Mouse (Mus musculus) CH12.LX (cell line): ENCODE measurements around the gene Sfxn5. TPM values are rescaled to one million over a fixed set of nuclear protein-coding genes. Genes with fewer than 3 reads are reported as not detected.

Experiments used
- DNase-seq: peaks from one replicate; pipeline ENCODE4 v3.0.0-alpha.2; 2013; ENCODE audit errors: extremely low read depth
- H3K27ac ChIP-seq: 2 replicates; pipeline ENCODE4 v1.5.1; 2012; ENCODE audit warnings: low read depth, mild to moderate bottlenecking, control low read depth, moderate library complexity; ENCODE audit not compliant: insufficient read depth
- H3K27me3 ChIP-seq: replicated peaks from 2 replicates; pipeline ENCODE3; 2012; ENCODE audit warnings: inconsistent platforms
- H3K36me3 ChIP-seq, 2 experiments: replicated peaks in 1 of 2; 2 replicates each; pipeline versions ENCODE3 to v1.6.1; 2012; ENCODE audit warnings: inconsistent platforms in 1 of 2, low read length in 1 of 2, mild to moderate bottlenecking in 1 of 2, mixed read lengths in 1 of 2, moderate library complexity in 1 of 2; ENCODE audit not compliant: control insufficient read depth in 1 of 2, insufficient read depth in 1 of 2
- H3K4me1 ChIP-seq, 2 experiments: 2 replicates each; pipeline ENCODE4 v1.6.1; 2012; ENCODE audit warnings: inconsistent platforms in 1 of 2, moderate library complexity in 1 of 2; ENCODE audit not compliant: insufficient read depth in 2 of 2, control insufficient read depth in 1 of 2
- H3K4me2 ChIP-seq: 2 replicates; pipeline ENCODE4 v1.6.1; 2012; ENCODE audit warnings: low read depth, mild to moderate bottlenecking, control low read depth; ENCODE audit not compliant: poor library complexity, insufficient read depth, severe bottlenecking
- H3K4me3 ChIP-seq, 3 experiments: fragments of 150-350 bp in 1 of 3; sonication (generic) in 1 of 3; replicated peaks in 1 of 3; 2 replicates each; pipeline versions ENCODE3 to v1.5.1; 2011 to 2012; ENCODE audit warnings: low read depth in 2 of 3, low read length in 2 of 3, mild to moderate bottlenecking in 2 of 3, moderate library complexity in 2 of 3, control low read depth in 1 of 3, improper control_type of control experiment in 1 of 3, inconsistent platforms in 1 of 3, mixed read lengths in 1 of 3; ENCODE audit not compliant: poor library complexity in 1 of 3
- H3K79me2 ChIP-seq: replicated peaks from 2 replicates; pipeline ENCODE4 v1.6.1; 2012; ENCODE audit warnings: mild to moderate bottlenecking, moderate library complexity; ENCODE audit not compliant: control insufficient read depth, poor library complexity, insufficient read depth, severe bottlenecking; ENCODE audit errors: extremely low read depth
- H3K9ac ChIP-seq: 2 replicates; pipeline ENCODE4 v1.6.1; 2012; ENCODE audit warnings: low read depth, mild to moderate bottlenecking, control low read depth, moderate library complexity; ENCODE audit not compliant: insufficient read depth
- H3K9me3 ChIP-seq: replicated peaks from 2 replicates; pipeline ENCODE3; 2012; ENCODE audit warnings: low read length, inconsistent platforms, mixed read lengths
- BHLHE40 ChIP-seq: IDR thresholded peaks from 2 replicates; pipeline ENCODE4 v1.6.1; 2011; ENCODE audit warnings: mild to moderate bottlenecking, low read depth, low read length, improper control_type of control experiment
- CHD1 ChIP-seq: IDR thresholded peaks from 2 replicates; pipeline ENCODE4 v1.6.1; 2012; ENCODE audit warnings: low read depth, low read length, improper control_type of control experiment, inconsistent platforms
- CHD2 ChIP-seq: IDR thresholded peaks from 2 replicates; pipeline ENCODE4 v1.6.1; 2011; ENCODE audit warnings: low read length, improper control_type of control experiment
- EP300 ChIP-seq: IDR thresholded peaks from 2 replicates; pipeline ENCODE4 v1.6.1; 2011; ENCODE audit warnings: low read length, improper control_type of control experiment
- ETS1 ChIP-seq: conservative IDR thresholded peaks from 2 replicates; pipeline ENCODE4 v1.6.1; 2012; ENCODE audit warnings: low read depth, mild to moderate bottlenecking, inconsistent platforms, low read length, improper control_type of control experiment, moderate library complexity
- HCFC1 ChIP-seq: IDR thresholded peaks from 2 replicates; pipeline ENCODE4 v1.6.1; 2012; ENCODE audit warnings: low read depth, mild to moderate bottlenecking, inconsistent platforms, low read length, improper control_type of control experiment
- IRF4 ChIP-seq: IDR thresholded peaks from 2 replicates; pipeline ENCODE4 v1.6.1; 2014; ENCODE audit warnings: low read depth, mild to moderate bottlenecking, inconsistent platforms, low read length, improper control_type of control experiment
- JUN ChIP-seq: IDR thresholded peaks from 2 replicates; pipeline ENCODE4 v1.6.1; 2011; ENCODE audit warnings: low read depth, mild to moderate bottlenecking, low read length, improper control_type of control experiment, moderate library complexity; ENCODE audit not compliant: insufficient read depth
- MAFK ChIP-seq: IDR thresholded peaks from 2 replicates; pipeline ENCODE4 v1.6.1; 2011; ENCODE audit warnings: low read length, improper control_type of control experiment; ENCODE audit not compliant: insufficient replicate concordance
- MAX ChIP-seq: IDR thresholded peaks from 2 replicates; pipeline ENCODE4 v1.6.1; 2011; ENCODE audit warnings: low read length, improper control_type of control experiment
- NELFE ChIP-seq: IDR thresholded peaks from 2 replicates; pipeline ENCODE4 v1.6.1; 2011; ENCODE audit warnings: low read depth, low read length, improper control_type of control experiment
- NRF1 ChIP-seq: IDR thresholded peaks from 2 replicates; pipeline ENCODE4 v1.6.1; 2014; ENCODE audit warnings: low read depth, mild to moderate bottlenecking, inconsistent platforms, low read length, improper control_type of control experiment, moderate library complexity
- RAD21 ChIP-seq: IDR thresholded peaks from 2 replicates; pipeline ENCODE4 v1.6.1; 2011; ENCODE audit warnings: low read depth, mild to moderate bottlenecking, low read length, improper control_type of control experiment, moderate library complexity
- RCOR1 ChIP-seq: conservative IDR thresholded peaks from 2 replicates; pipeline ENCODE4 v1.6.1; 2012; ENCODE audit warnings: low read depth, mild to moderate bottlenecking, inconsistent platforms, low read length, improper control_type of control experiment
- SIN3A ChIP-seq: IDR thresholded peaks from 2 replicates; pipeline ENCODE4 v1.6.1; 2012; ENCODE audit warnings: low read length, improper control_type of control experiment, inconsistent platforms
- TBP ChIP-seq: conservative IDR thresholded peaks from 2 replicates; pipeline ENCODE4 v1.6.1; 2011; ENCODE audit warnings: low read depth, low read length, improper control_type of control experiment
- TCF12 ChIP-seq: IDR thresholded peaks from 2 replicates; pipeline ENCODE4 v1.6.1; 2014; ENCODE audit warnings: low read depth, mild to moderate bottlenecking, inconsistent platforms, low read length, improper control_type of control experiment
- USF1 ChIP-seq: IDR thresholded peaks from 2 replicates; pipeline ENCODE4 v1.6.1; 2014; ENCODE audit warnings: low read depth, mild to moderate bottlenecking, inconsistent platforms, low read length, improper control_type of control experiment
- ZMIZ1 ChIP-seq: IDR thresholded peaks from 2 replicates; pipeline ENCODE4 v1.6.1; 2012; ENCODE audit warnings: low read depth, mild to moderate bottlenecking, inconsistent platforms, low read length, improper control_type of control experiment
- dilution Hi-C: fragments of 300-500 bp; cut with MboI; formaldehyde crosslinking; loops from 2 replicates; pipeline ENCODE4 v1.14.3; 2020; ENCODE audit warnings: low sequenced_read_pairs; ENCODE audit not compliant: extremely low pct_unique_long_range_greater_than_20kb, extremely low pct_ligation_motif_present
- in situ Hi-C: fragments of 300-500 bp; cut with MboI; formaldehyde crosslinking; loops from 3 replicates; pipeline ENCODE4 v1.14.3; 2019; ENCODE audit warnings: low sequenced_read_pairs, low pct_ligation_motif_present, low pct_unique_long_range_greater_than_20kb, mixed read lengths
- polyA plus RNA-seq: library from polyadenylated mRNA; unstranded; fragments of >175 nt; gene quantifications from 2 replicates; pipeline ENCODE4 v1.2.1, GENCODE M21; 2012; ENCODE audit warnings: low read depth; ENCODE audit not compliant: insufficient read length
- total RNA-seq, 2 experiments: library from RNA; depleted of rRNA; stranded (reverse); fragments of 300-350 nt in 1 of 2; fragments of >200 nt in 1 of 2; gene quantifications; 2 replicates each; pipeline ENCODE4 v1.2.3; 2012 to 2014

Gene Sfxn5
- total and polyA plus RNA-seq, 3 experiments: 0.55 to 0.93 (median 0.66) TPM

DNA sequence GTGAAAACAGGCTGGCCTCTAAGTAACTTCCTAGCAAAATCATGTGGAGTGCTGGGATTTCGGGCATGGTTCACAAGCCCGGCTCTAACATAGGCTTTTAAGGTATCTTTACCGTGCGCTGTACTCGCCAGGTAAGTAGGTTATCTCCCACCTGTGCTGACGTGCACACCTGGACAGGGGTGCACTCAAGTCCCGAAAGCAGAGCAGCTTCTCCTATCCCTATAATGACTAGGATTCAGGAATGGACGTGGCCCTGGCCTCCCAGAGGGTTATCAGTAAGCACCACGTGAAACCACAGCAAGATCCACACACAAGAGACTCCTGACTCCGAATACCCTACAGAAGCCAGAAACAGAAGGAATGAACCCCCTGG, 48.4 kb upstream of the Sfxn5 start:
- no peak overlapping the region for H3K4me2 ChIP-seq
- H3K4me3 ChIP-seq: no peak overlapping the region
- H3K27ac ChIP-seq: no peak overlapping the region

DNA sequence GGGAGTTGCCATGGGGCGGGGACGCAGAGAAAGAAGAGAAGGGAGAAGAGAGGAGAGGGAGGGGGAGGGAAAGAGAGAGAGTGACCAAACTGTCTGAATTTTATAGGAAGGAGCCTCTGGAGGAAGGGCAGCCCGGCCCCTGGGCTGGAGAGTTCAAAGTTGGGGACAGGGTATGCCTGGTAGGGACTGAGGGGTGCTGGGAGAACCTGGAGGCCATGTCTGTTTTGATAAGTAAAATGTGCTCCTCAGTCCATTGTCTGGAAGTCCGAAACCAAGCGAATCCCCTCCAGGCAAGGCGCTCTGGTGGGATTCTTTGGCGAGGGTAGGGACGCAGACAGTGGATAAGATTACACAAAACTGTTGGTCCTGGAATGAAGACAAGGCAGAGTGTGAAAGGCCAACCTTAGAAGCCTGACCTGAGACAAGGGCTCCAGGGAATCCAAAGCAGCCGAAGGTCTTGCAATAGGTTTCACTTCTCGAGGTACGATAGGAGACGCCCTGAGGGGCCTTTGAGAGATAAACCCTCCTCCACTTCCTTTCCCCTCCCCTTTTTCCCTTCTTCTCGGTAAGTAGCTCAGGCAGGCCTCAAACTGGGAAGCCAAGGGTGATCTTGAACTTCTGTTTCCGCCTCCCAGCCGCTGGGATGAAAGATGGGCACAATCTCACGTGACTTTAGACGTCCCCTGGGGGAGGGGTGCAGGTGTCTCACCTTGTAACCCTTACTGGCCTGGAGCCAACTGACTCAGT, 47.9 kb upstream of the Sfxn5 start:
- in situ Hi-C loops: no loop called here
- H3K36me3 ChIP-seq: no peaks in the 10 kb centered on the region
- no peak overlapping the region for H3K4me3 ChIP-seq
- H3K27me3 ChIP-seq: peaks cover 44% of the 10 kb centered on the region
- H3K9me3 ChIP-seq: peaks cover 3% of the 10 kb centered on the region
- H3K79me2 ChIP-seq: no peaks in the 10 kb centered on the region
- no peak overlapping the region for H3K9ac ChIP-seq
- dilution Hi-C loops: no loop called here
- H3K27ac ChIP-seq: no peak overlapping the region
- TF ChIP-seq BHLHE40 (peak; percentile 77), USF1 (peak; percentile 1; the same call in 1 of the 2 replicates), EP300 (no peak), NRF1 (no peak)
- peaks cover 0 to 13% of the 10 kb centered on the region in 2 experiments; a peak in 3 of 4 replicates for H3K4me1 ChIP-seq
- DNase-seq: peak; percentile 38
- peak overlapping the region; percentile 5; the same call in 1 of the 2 replicates for H3K4me2 ChIP-seq

More for the DNA sequence above, 48.4 kb upstream of the Sfxn5 start:
- dilution Hi-C loops: no loop called here
- TF ChIP-seq RCOR1: no peak
- no peak for TF ChIP-seq MAX
- no peak for TF ChIP-seq USF1
- no peak for TF ChIP-seq MAFK
- TF ChIP-seq TBP: no peak
- no peak for TF ChIP-seq RAD21
- no peak for TF ChIP-seq ETS1
- no peak for TF ChIP-seq TCF12
- TF ChIP-seq SIN3A: no peak
- no peak for TF ChIP-seq IRF4
- no peak for TF ChIP-seq NRF1
- no peak for TF ChIP-seq JUN
- no peak for TF ChIP-seq CHD2
- no peak for TF ChIP-seq HCFC1
- no peak for TF ChIP-seq ZMIZ1
- no peak for TF ChIP-seq CHD1
- TF ChIP-seq NELFE: no peak
- Histone ChIP-seq H3K27me3 (peaks cover 42% of the 10 kb centered on the region), H3K9ac (no peak overlapping the region), H3K36me3 (no peaks in the 10 kb centered on the region), H3K9me3 (peaks cover 3% of the 10 kb centered on the region), H3K79me2 (no peaks in the 10 kb centered on the region), H3K4me1 (peaks cover 0 to 13% of the 10 kb centered on the region in 2 experiments; a peak in 3 of 4 replicates)
- in situ Hi-C loops: no loop called here
- DNase-seq: no peak
